Mouse (Mus musculus) ES-Bruce4 (cell line): ENCODE data around the gene Tmprss11g.

Experiments
- CTCF ChIP-seq: IDR thresholded peaks from one replicate; pipeline ENCODE4 v1.8.1; 2011; ENCODE audit warnings: low read depth, low read length
- EP300 ChIP-seq: IDR thresholded peaks from 2 replicates; pipeline ENCODE4 v1.6.1; 2011; ENCODE audit warnings: low read depth, low read length; ENCODE audit not compliant: insufficient read depth
- POLR2A ChIP-seq: IDR thresholded peaks from one replicate; pipeline ENCODE4 v1.8.1; 2011; ENCODE audit warnings: low read length; ENCODE audit not compliant: insufficient read depth

- no peak for TF ChIP-seq CTCF
- no peak for TF ChIP-seq POLR2A
- no peak for TF ChIP-seq EP300
Measured at GRCm38 (mm10) chr5:86528725-86529124, 10.3 kb upstream of the Tmprss11g start.
